In genomic region chr13:56352839-56353605, GRCm38 (mm10) we compare ENCODE assay signal across 12 mouse cellular contexts. TPM values are rescaled to one million over a fixed set of nuclear protein-coding genes. Genes with fewer than 3 reads are reported as not detected.
DNase-seq lines count a peak whose midpoint lies in the region; ATAC-seq and TF ChIP-seq lines count a peak whose summit lies in the region.
"Had no signal": no experiment of that assay in that cellular context is flagged by ENCODE, and none has a peak within 500 bp of the region (broad histone marks: within the 10 kb centered on the region; RNA-seq: fewer than 3 reads in every experiment).

No protein-coding gene starts in this region.

- 95% methylated on average over 12 of the region's 12 CpGs for WGBS in embryonic facial prominence, embryonic 13.5 days
- 91% methylated on average over 12 of the region's 12 CpGs for WGBS in embryonic facial prominence, embryonic 10.5 days
- WGBS in liver, adult 2 months = 39% methylated on average over 12 of the region's 12 CpGs
- 64% methylated on average over 12 of the region's 12 CpGs for WGBS in liver, embryonic 12.5 days (ENCODE audit: insufficient replicate concordance)
- 95% methylated on average over 12 of the region's 12 CpGs for WGBS in hindbrain, embryonic 13.5 days

- peaks cover 32% of the 10 kb centered on the region for H3K4me1 ChIP-seq in embryonic facial prominence, embryonic 13.5 days
- H3K4me1 ChIP-seq in embryonic facial prominence, embryonic 10.5 days = peaks cover 15% of the 10 kb centered on the region
- peaks cover 15% of the 10 kb centered on the region for H3K4me1 ChIP-seq in liver, adult 2 months (ENCODE audit: control insufficient read depth, insufficient read depth, low read length)
- H3K4me1 ChIP-seq in liver, embryonic 12.5 days = peaks cover 14% of the 10 kb centered on the region; the same call in 1 of the 2 replicates
- no peaks in the 10 kb centered on the region for H3K4me1 ChIP-seq in hindbrain, embryonic 13.5 days (replicated peaks)

- no peaks in the 10 kb centered on the region for H3K36me3 ChIP-seq in embryonic facial prominence, embryonic 13.5 days
- no peaks in the 10 kb centered on the region for H3K36me3 ChIP-seq in embryonic facial prominence, embryonic 10.5 days (replicated peaks)
- no peaks in the 10 kb centered on the region for H3K36me3 ChIP-seq in liver, adult 2 months (ENCODE audit: control insufficient read depth, insufficient read depth, low read length)
- no peaks in the 10 kb centered on the region for H3K36me3 ChIP-seq in liver, embryonic 12.5 days
- no peaks in the 10 kb centered on the region for H3K36me3 ChIP-seq in hindbrain, embryonic 13.5 days
- H3K36me3 ChIP-seq: hindbrain, embryonic 10.5 days had no signal

- H3K27me3 ChIP-seq in embryonic facial prominence, embryonic 13.5 days = no peaks in the 10 kb centered on the region
- H3K27me3 ChIP-seq in embryonic facial prominence, embryonic 10.5 days (replicated peaks; ENCODE audit: low read depth, poor library complexity, severe bottlenecking) = 0 out of 2 replicates have a peak, but pooled peaks cover 4% of the 10 kb centered on the region
- no peaks in the 10 kb centered on the region for H3K27me3 ChIP-seq in liver, adult 2 months (ENCODE audit: control insufficient read depth, insufficient read depth, low read length)
- H3K27me3 ChIP-seq in liver, embryonic 12.5 days (replicated peaks) = no peaks in the 10 kb centered on the region
- no peaks in the 10 kb centered on the region for H3K27me3 ChIP-seq in hindbrain, embryonic 13.5 days

- no peak overlapping the region for H3K4me2 ChIP-seq in embryonic facial prominence, embryonic 13.5 days
- H3K4me2 ChIP-seq in liver, embryonic 12.5 days = no peak overlapping the region
- H3K4me2 ChIP-seq in hindbrain, embryonic 13.5 days = no peak overlapping the region

- H3K9ac ChIP-seq in embryonic facial prominence, embryonic 13.5 days = no peak overlapping the region
- no peak overlapping the region for H3K9ac ChIP-seq in liver, adult 2 months (ENCODE audit: low read depth, low read length)
- H3K9ac ChIP-seq in liver, embryonic 12.5 days = no peak overlapping the region
- no peak overlapping the region for H3K9ac ChIP-seq in hindbrain, embryonic 13.5 days

- intact Hi-C loops in left cerebral cortex, adult 2 months (cut with DNase I) = loop anchor here (5.0 kb wide), 1 partner anchor 344 kb away; no protein-coding TSS in a partner anchor

- DNase-seq in embryonic facial prominence, embryonic 10.5 days (ENCODE audit: low spot score) = no peak
- peak; percentile 88 for DNase-seq in liver, adult 2 months (ENCODE audit: extremely low read depth, low read depth, low spot score)
- DNase-seq in lung, adult 18-20 months = peak; percentile 74 to 79
- peak; percentile 66 for DNase-seq in skeletal muscle tissue, adult 2 months (ENCODE audit: low read depth, low spot score)
- no peak for DNase-seq in left cerebral cortex, adult 2 months (ENCODE audit: extremely low spot score in 1 of 2, low spot score in 2 of 2)
- DNase-seq: B cell, adult 2 months; cerebellum, postnatal 25 days had no signal

- H3K9me3 ChIP-seq in embryonic facial prominence, embryonic 13.5 days = no peaks in the 10 kb centered on the region
- H3K9me3 ChIP-seq in embryonic facial prominence, embryonic 10.5 days = no peaks in the 10 kb centered on the region
- H3K9me3 ChIP-seq in liver, embryonic 12.5 days (replicated peaks) = no peaks in the 10 kb centered on the region
- no peaks in the 10 kb centered on the region for H3K9me3 ChIP-seq in hindbrain, embryonic 13.5 days
- H3K9me3 ChIP-seq: hindbrain, embryonic 10.5 days had no signal

- no peaks in the 10 kb centered on the region for H3K79me2 ChIP-seq in liver, adult 2 months (ENCODE audit: control insufficient read depth, insufficient read depth, low read length)

- H3K27ac ChIP-seq in embryonic facial prominence, embryonic 13.5 days = peak overlapping the region; percentile 96
- H3K27ac ChIP-seq in embryonic facial prominence, embryonic 10.5 days (replicated peaks) = no peak overlapping the region
- peak overlapping the region; percentile 61 for H3K27ac ChIP-seq in liver, adult 2 months (replicated peaks; ENCODE audit: insufficient read depth, low read depth, low read length)
- no peak overlapping the region for H3K27ac ChIP-seq in liver, embryonic 12.5 days
- no peak overlapping the region for H3K27ac ChIP-seq in hindbrain, embryonic 13.5 days
- no peak overlapping the region for H3K27ac ChIP-seq in left cerebral cortex, adult 2 months
- H3K27ac ChIP-seq: hindbrain, embryonic 10.5 days had no signal

- TF ChIP-seq POLR2A in liver, adult 2 months (IDR thresholded peaks at IDR 0.05; ENCODE audit: extremely low read depth, insufficient read depth, low read length) = no peak

- ATAC-seq in embryonic facial prominence, embryonic 13.5 days (ENCODE audit: insufficient number of reproducible peaks, insufficient read depth, low FRiP score, low TSS enrichment, low read depth) = no peak
- no peak for ATAC-seq in liver, embryonic 12.5 days
- ATAC-seq in hindbrain, embryonic 13.5 days (ENCODE audit: low FRiP score) = no peak

- H3K4me3 ChIP-seq in embryonic facial prominence, embryonic 13.5 days = no peak overlapping the region
- no peak overlapping the region for H3K4me3 ChIP-seq in embryonic facial prominence, embryonic 10.5 days
- H3K4me3 ChIP-seq in liver, adult 2 months (ENCODE audit: insufficient read depth, low read depth, low read length) = no peak overlapping the region
- no peak overlapping the region for H3K4me3 ChIP-seq in liver, embryonic 12.5 days
- no peak overlapping the region for H3K4me3 ChIP-seq in hindbrain, embryonic 13.5 days
- no peak overlapping the region for H3K4me3 ChIP-seq in left cerebral cortex, adult 2 months
- H3K4me3 ChIP-seq: erythroblast, embryonic 14.5 days; hindbrain, embryonic 10.5 days had no signal

- no peak for TF ChIP-seq CTCF in liver, adult 2 months (IDR thresholded peaks at IDR 0.05; ENCODE audit: low read depth, low read length)
- no peak for TF ChIP-seq CTCF in left cerebral cortex, adult 2 months (IDR thresholded peaks at IDR 0.05)

RNA-seq across cellular contexts. Expression of gene Cxcl14, which starts 56.7 kb away (rescaled TPM):
- polyA plus RNA-seq in embryonic facial prominence, embryonic 13.5 days (2015; fragmentation: Nextera tagmentation; extraction: Ambion mirVana) = 589 and 679 TPM in 2 replicates
- polyA plus RNA-seq in embryonic facial prominence, embryonic 10.5 days (2016; fragmentation: Nextera tagmentation; extraction: Ambion mirVana) = 23.8 and 40.2 TPM in 2 replicates
- 0.20 and 0.46 TPM in 2 replicates for total RNA-seq in liver, adult 2 months (2014; rRNA removed)
- 2.2 and 2.6 TPM in 2 replicates for polyA plus RNA-seq in liver, adult 2 months (2012; rRNA removed)
- 0.41 and 1.6 TPM in 2 replicates for polyA plus RNA-seq in liver, embryonic 12.5 days (2016; fragmentation: Nextera tagmentation; extraction: Ambion mirVana)
- polyA plus RNA-seq in hindbrain, embryonic 13.5 days (2015; fragmentation: Nextera tagmentation; extraction: Ambion mirVana) = 4.9 and 8.2 TPM in 2 replicates
- 100 to 1,000 TPM; 135 to 143 TPM for total RNA-seq in left cerebral cortex, adult 2 months (2021)
- polyA plus RNA-seq: erythroblast, embryonic 14.5 days had no signal

Comparison
In these comparisons a context has a peak if more than half of its experiments do, and no peak if none do; other contexts are left out.
1. H3K27ac ChIP-seq: peak in embryonic facial prominence, embryonic 13.5 days (single experiment) and liver, adult 2 months (single experiment); none in embryonic facial prominence, embryonic 10.5 days (single experiment), liver, embryonic 12.5 days (single experiment), hindbrain, embryonic 13.5 days (single experiment) and left cerebral cortex, adult 2 months (single experiment).
2. RNA of gene Cxcl14, which starts 56.7 kb away (polyA plus RNA-seq): 589 to 679 TPM in embryonic facial prominence, embryonic 13.5 days; 23.8 to 40.2 TPM in embryonic facial prominence, embryonic 10.5 days, 4.9 to 8.2 TPM in hindbrain, embryonic 13.5 days, 2.2 to 2.6 TPM in liver, adult 2 months and 0.41 to 1.6 TPM in liver, embryonic 12.5 days; every median in the first group is over 10 times any median in the second.
3. DNase-seq: peak in liver, adult 2 months (single experiment), lung, adult 18-20 months (2 of 2) and skeletal muscle tissue, adult 2 months (single experiment); none in embryonic facial prominence, embryonic 10.5 days (single experiment) and left cerebral cortex, adult 2 months (0 of 2).